Mouse (Mus musculus): ENCODE data around the gene Cux2. TPM values are rescaled to one million over a fixed set of nuclear protein-coding genes. Genes with fewer than 3 reads are reported as not detected.

Gene Cux2
- polyA plus RNA-seq, 1 experiment: 0.07 TPM

DNA sequence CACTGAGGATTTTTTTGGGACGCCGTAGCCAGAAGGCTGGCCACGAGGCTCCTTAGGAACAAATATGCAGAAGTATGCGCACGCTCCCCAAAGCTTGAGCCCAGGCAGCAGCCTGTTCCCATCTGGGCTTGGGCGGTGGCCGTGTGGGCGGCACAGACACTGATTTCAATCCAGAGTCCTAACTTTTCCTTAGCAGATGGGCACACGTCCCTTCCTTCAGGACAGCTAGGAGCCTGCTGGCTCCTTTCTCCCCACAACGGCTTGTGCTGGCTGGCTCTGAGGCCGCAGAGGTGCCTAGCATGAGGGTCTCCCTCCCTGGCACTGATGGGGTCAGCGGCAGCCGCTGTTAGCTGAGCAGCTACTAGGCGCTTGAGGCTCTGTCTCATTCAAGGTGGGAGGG, 157.6 kb downstream of the Cux2 start:
- Histone ChIP-seq H3K4me3 (ENCODE audit: insufficient read depth, low read length) (no peak overlapping the region), H3K4me1 (ENCODE audit: control insufficient read depth, insufficient read depth, low read length) (no peaks in the 10 kb centered on the region), H3K27ac (ENCODE audit: insufficient read depth, low read depth, low read length) (no peak overlapping the region)
- TF ChIP-seq POLR2A (IDR thresholded peaks at IDR 0.05; ENCODE audit: borderline replicate concordance, low read depth, low read length) (no peak), CTCF (IDR thresholded peaks at IDR 0.05; ENCODE audit: low read depth, low read length) (no peak)

DNA sequence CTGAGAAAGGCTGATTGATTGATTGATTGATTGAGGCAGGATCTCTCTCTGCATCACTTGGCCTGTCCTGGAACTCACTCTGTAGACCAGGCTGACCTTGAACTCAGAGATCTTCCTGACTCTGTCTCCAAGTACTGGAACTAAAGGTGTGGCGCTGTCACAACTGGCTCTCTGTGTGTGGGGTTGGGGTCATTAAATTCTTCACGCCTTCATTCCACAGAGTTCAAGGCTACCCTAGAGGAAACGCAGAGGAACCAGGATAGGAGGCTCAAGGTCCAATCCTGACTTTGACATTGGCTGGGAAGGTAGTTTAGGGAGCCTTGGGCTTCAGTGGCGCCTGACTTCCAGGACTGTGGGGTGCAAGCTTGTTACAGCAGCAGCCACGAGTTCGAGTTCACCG, 159.0 kb downstream of the Cux2 start:
- no peaks in the 10 kb centered on the region for H3K4me1 ChIP-seq (ENCODE audit: control insufficient read depth, insufficient read depth, low read length)
- no peak overlapping the region for H3K27ac ChIP-seq (ENCODE audit: insufficient read depth, low read depth, low read length)
- TF ChIP-seq CTCF (IDR thresholded peaks at IDR 0.05; ENCODE audit: low read depth, low read length) (no peak), POLR2A (IDR thresholded peaks at IDR 0.05; ENCODE audit: borderline replicate concordance, low read depth, low read length) (no peak)
- H3K4me3 ChIP-seq (ENCODE audit: insufficient read depth, low read length): no peak overlapping the region

DNA sequence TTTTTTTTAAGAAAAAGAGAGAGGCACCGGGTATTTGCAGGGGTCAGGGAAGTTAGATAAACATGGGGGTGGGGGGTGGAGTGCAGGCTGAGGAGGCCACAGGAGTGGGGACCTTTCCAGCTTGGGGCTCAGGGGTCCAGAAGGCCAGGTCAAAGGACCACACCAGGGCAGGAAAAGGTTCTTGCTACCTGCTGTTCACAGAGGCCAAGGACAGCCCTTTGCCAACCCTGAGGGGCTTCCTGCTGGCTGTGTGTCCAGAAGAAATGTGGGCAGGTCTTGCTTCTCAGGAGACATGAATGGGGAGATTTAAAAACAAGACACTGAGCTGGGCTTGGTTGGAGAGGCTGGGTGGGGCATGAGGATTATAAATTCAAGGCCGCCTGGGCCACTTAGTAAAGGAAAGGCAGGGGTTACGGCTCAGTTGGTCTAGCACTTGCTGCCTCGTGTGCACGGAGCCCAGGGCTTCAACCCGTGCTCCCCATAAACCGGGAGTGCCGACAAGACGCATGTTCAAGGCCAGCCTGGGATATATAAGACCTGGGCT, 160.0 kb downstream of the Cux2 start:
- no peak overlapping the region for H3K4me3 ChIP-seq (ENCODE audit: insufficient read depth, low read length)
- no peak for TF ChIP-seq POLR2A (IDR thresholded peaks at IDR 0.05; ENCODE audit: borderline replicate concordance, low read depth, low read length)
- no peak for TF ChIP-seq CTCF (IDR thresholded peaks at IDR 0.05; ENCODE audit: low read depth, low read length)
- H3K27ac ChIP-seq (ENCODE audit: insufficient read depth, low read depth, low read length): no peak overlapping the region
- H3K4me1 ChIP-seq (ENCODE audit: control insufficient read depth, insufficient read depth, low read length): no peaks in the 10 kb centered on the region

GRCm38 (mm10) chr5:121889375-121889774, 160.5 kb downstream of the Cux2 start:
- no peak overlapping the region for H3K27ac ChIP-seq (ENCODE audit: insufficient read depth, low read depth, low read length)
- no peak overlapping the region for H3K4me3 ChIP-seq (ENCODE audit: insufficient read depth, low read length)
- no peaks in the 10 kb centered on the region for H3K4me1 ChIP-seq (ENCODE audit: control insufficient read depth, insufficient read depth, low read length)
- no peak for TF ChIP-seq POLR2A (IDR thresholded peaks at IDR 0.05; ENCODE audit: borderline replicate concordance, low read depth, low read length)
- TF ChIP-seq CTCF (IDR thresholded peaks at IDR 0.05; ENCODE audit: low read depth, low read length): no peak

DNA sequence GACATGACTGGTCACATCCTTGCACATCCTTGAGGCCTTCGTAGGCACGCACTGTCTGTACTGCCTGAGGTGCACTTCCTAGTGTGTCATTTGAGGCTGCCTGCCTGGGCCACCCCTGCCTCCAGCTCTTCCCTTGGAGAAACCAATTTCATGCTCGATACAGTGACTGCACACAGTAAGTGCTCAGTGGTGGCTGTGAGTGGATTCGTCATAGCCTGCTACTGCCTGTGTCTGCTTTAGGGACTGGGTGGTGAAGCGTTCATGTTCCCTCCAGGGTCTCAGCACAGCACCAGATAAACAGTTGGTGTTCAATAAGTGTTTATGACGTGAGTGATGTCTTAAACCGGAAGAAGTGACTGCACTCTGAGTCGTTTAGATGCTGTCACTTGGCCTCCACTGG, 166.5 kb downstream of the Cux2 start:
- Histone ChIP-seq H3K4me3 (ENCODE audit: insufficient read depth, low read length) (no peak overlapping the region), H3K4me1 (ENCODE audit: control insufficient read depth, insufficient read depth, low read length) (no peaks in the 10 kb centered on the region), H3K27ac (ENCODE audit: insufficient read depth, low read depth, low read length) (no peak overlapping the region)
- TF ChIP-seq POLR2A (IDR thresholded peaks at IDR 0.05; ENCODE audit: borderline replicate concordance, low read depth, low read length) (no peak), CTCF (IDR thresholded peaks at IDR 0.05; ENCODE audit: low read depth, low read length) (no peak)

DNA sequence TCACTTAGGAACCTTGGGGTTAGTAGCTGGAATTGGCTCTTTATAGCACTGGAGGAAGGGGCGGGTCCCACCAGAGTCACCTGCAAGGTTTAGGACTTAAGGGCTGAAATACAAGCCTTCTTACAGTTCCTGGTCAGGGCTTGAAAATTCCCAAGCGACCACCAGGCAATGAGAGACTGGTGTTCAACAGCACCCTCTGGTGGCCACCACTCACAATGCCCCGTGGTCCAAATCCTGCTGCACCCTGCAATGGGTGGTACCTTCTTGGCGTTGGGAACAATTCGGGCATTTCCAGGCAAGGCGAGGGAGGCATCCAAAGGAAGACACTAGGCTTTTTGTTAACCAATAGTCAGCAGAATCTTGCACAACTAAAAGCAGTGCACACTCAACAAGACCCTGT, 170.7 kb downstream of the Cux2 start:
- H3K27ac ChIP-seq (ENCODE audit: insufficient read depth, low read depth, low read length): no peak overlapping the region
- no peak overlapping the region for H3K4me3 ChIP-seq (ENCODE audit: insufficient read depth, low read length)
- TF ChIP-seq CTCF (IDR thresholded peaks at IDR 0.05; ENCODE audit: low read depth, low read length) (peak; percentile 91), POLR2A (IDR thresholded peaks at IDR 0.05; ENCODE audit: borderline replicate concordance, low read depth, low read length) (no peak)
- no peaks in the 10 kb centered on the region for H3K4me1 ChIP-seq (ENCODE audit: control insufficient read depth, insufficient read depth, low read length)

GRCm38 (mm10) chr5:121878703-121879102, 171.2 kb downstream of the Cux2 start:
- Histone ChIP-seq H3K27ac (ENCODE audit: insufficient read depth, low read depth, low read length) (no peak overlapping the region), H3K4me3 (ENCODE audit: insufficient read depth, low read length) (no peak overlapping the region), H3K4me1 (ENCODE audit: control insufficient read depth, insufficient read depth, low read length) (no peaks in the 10 kb centered on the region)
- no peak for TF ChIP-seq CTCF (IDR thresholded peaks at IDR 0.05; ENCODE audit: low read depth, low read length)
- TF ChIP-seq POLR2A (IDR thresholded peaks at IDR 0.05; ENCODE audit: borderline replicate concordance, low read depth, low read length): no peak

GRCm38 (mm10) chr5:121876901-121877300, 173.0 kb downstream of the Cux2 start:
- H3K4me3 ChIP-seq (ENCODE audit: insufficient read depth, low read length): no peak overlapping the region
- TF ChIP-seq POLR2A (IDR thresholded peaks at IDR 0.05; ENCODE audit: borderline replicate concordance, low read depth, low read length): no peak
- no peak for TF ChIP-seq CTCF (IDR thresholded peaks at IDR 0.05; ENCODE audit: low read depth, low read length)
- no peak overlapping the region for H3K27ac ChIP-seq (ENCODE audit: insufficient read depth, low read depth, low read length)
- H3K4me1 ChIP-seq (ENCODE audit: control insufficient read depth, insufficient read depth, low read length): peaks cover 2% of the 10 kb centered on the region

GRCm38 (mm10) chr5:121875041-121875440, 174.9 kb downstream of the Cux2 start:
- Histone ChIP-seq H3K27ac (ENCODE audit: insufficient read depth, low read depth, low read length) (no peak overlapping the region), H3K4me1 (ENCODE audit: control insufficient read depth, insufficient read depth, low read length) (peaks cover 14% of the 10 kb centered on the region), H3K4me3 (ENCODE audit: insufficient read depth, low read length) (no peak overlapping the region)
- TF ChIP-seq POLR2A (IDR thresholded peaks at IDR 0.05; ENCODE audit: borderline replicate concordance, low read depth, low read length) (no peak), CTCF (IDR thresholded peaks at IDR 0.05; ENCODE audit: low read depth, low read length) (no peak)

GRCm38 (mm10) chr5:121872158-121872557, 177.7 kb downstream of the Cux2 start:
- Histone ChIP-seq H3K4me3 (ENCODE audit: insufficient read depth, low read length) (no peak overlapping the region), H3K4me1 (ENCODE audit: control insufficient read depth, insufficient read depth, low read length) (peaks cover 14% of the 10 kb centered on the region), H3K27ac (ENCODE audit: insufficient read depth, low read depth, low read length) (peak overlapping the region; percentile 95; the same call in 1 of the 2 replicates)
- TF ChIP-seq CTCF (IDR thresholded peaks at IDR 0.05; ENCODE audit: low read depth, low read length): peak; percentile 96
- no peak for TF ChIP-seq POLR2A (IDR thresholded peaks at IDR 0.05; ENCODE audit: borderline replicate concordance, low read depth, low read length)

Measured in bone marrow macrophage, adult 2 months (primary cell).